Mouse (Mus musculus) spleen, adult 2 months (tissue): Measurements from ENCODE around the gene Cpne2. TPM values are rescaled to one million over a fixed set of nuclear protein-coding genes. Genes with fewer than 3 reads are reported as not detected.

Source experiments
- DNase-seq, 2 experiments: peaks; one replicate each; pipeline versions ENCODE4 v3.0.0 to v3.0.0-alpha.2; 2012 to 2021; ENCODE audit warnings: low spot score in 2 of 2, low read depth in 1 of 2
- H3K27ac ChIP-seq: fragments of 200-500 bp; 2 replicates; pipeline ENCODE4 v1.5.1; 2012; ENCODE audit warnings: low read length, inconsistent platforms; ENCODE audit not compliant: insufficient read depth
- H3K27me3 ChIP-seq: fragments of 200-500 bp; 2 replicates; pipeline ENCODE4 v1.6.1; 2012; ENCODE audit warnings: mild to moderate bottlenecking, moderate library complexity, low read length, inconsistent platforms; ENCODE audit not compliant: control insufficient read depth, insufficient read depth
- H3K36me3 ChIP-seq: fragments of 200-500 bp; 2 replicates; pipeline ENCODE4 v1.6.1; 2012; ENCODE audit warnings: mild to moderate bottlenecking, low read length, inconsistent platforms; ENCODE audit not compliant: control insufficient read depth, insufficient read depth
- H3K4me1 ChIP-seq: fragments of 200-500 bp; 2 replicates; pipeline ENCODE4 v1.6.1; 2011; ENCODE audit warnings: inconsistent platforms; ENCODE audit not compliant: control insufficient read depth, insufficient read depth, insufficient read length
- H3K4me3 ChIP-seq: fragments of 200-500 bp; 2 replicates; pipeline ENCODE4 v1.5.1; 2011; ENCODE audit warnings: mild to moderate bottlenecking, inconsistent platforms; ENCODE audit not compliant: insufficient read depth, insufficient read length; ENCODE audit errors: extremely low read depth
- CTCF ChIP-seq: fragments of 200-500 bp; IDR thresholded peaks from 2 replicates; pipeline ENCODE4 v1.5.1; 2011; ENCODE audit warnings: mild to moderate bottlenecking, inconsistent platforms; ENCODE audit not compliant: insufficient read depth, insufficient read length, insufficient replicate concordance; ENCODE audit errors: extremely low read depth
- POLR2A ChIP-seq: fragments of 200-500 bp; IDR thresholded peaks from 2 replicates; pipeline ENCODE4 v1.6.1; 2011; ENCODE audit warnings: low read depth, low read length, inconsistent platforms
- WGBS: fragments of 180-500 bp; shearing (Covaris S2); methylation state at CpG from one replicate; pipeline ENCODE4 v1.1.7; 2018; 5-methylcytosine and 5-hydroxymethylcytosine counted together
- polyA plus RNA-seq: library from polyadenylated mRNA; depleted of rRNA; stranded (reverse); fragments of >200 nt; gene quantifications from 2 replicates; pipeline ENCODE4 v1.2.3, GENCODE M21; 2012; rRNA removed

Cpne2 gene
- polyA plus RNA-seq, 1 experiment: 29.7 TPM

- Histone ChIP-seq H3K4me3 (peak overlapping the region; percentile 85), H3K4me1 (no peaks in the 10 kb centered on the region; the same call in 1 of the 2 replicates), H3K36me3 (no peaks in the 10 kb centered on the region), H3K27ac (peak overlapping the region; percentile 83), H3K27me3 (no peaks in the 10 kb centered on the region)
- DNase-seq: peak in 1 of 2 experiments; percentile 17
- TF ChIP-seq POLR2A (no peak), CTCF (no peak)
- under 1% methylated on average over 51 of the region's 51 CpGs for WGBS
Observed at GRCm38 (mm10) chr8:94601034-94601606, 68.3 kb downstream of the Cpne2 start.

GRCm38 (mm10) chr8:94601607-94602385 lies 69.0 kb downstream of the Cpne2 start, which contains the start of the genes Rspry1 and Fam192a:
Gene Rspry1, plus strand, starts transcription at chr8:94601937.
Gene Fam192a, minus strand, starts transcription at chr8:94601997.
- no peaks in the 10 kb centered on the region; the same call in 1 of the 2 replicates for H3K4me1 ChIP-seq
- H3K27ac ChIP-seq: peak within 1 kb of the TSS; percentile 88
- WGBS: under 1% methylated on average over 55 of the region's 55 CpGs

GRCm38 (mm10) chr8:94602471-94603131 lies 69.8 kb downstream of the Cpne2 start:
- peak in 1 of 2 experiments; percentile 8 for DNase-seq
- Histone ChIP-seq H3K36me3 (0 out of 2 replicates have a peak, but pooled peaks cover 1% of the 10 kb centered on the region), H3K4me1 (no peaks in the 10 kb centered on the region; the same call in 1 of the 2 replicates), H3K27ac (peak overlapping the region; percentile 88; the same call in 1 of the 2 replicates), H3K4me3 (peak overlapping the region; percentile 99), H3K27me3 (no peaks in the 10 kb centered on the region)
- TF ChIP-seq CTCF (no peak), POLR2A (no peak)
- WGBS: 2% methylated on average over 31 of the region's 31 CpGs

More at GRCm38 (mm10) chr8:94601607-94602385, 69.0 kb downstream of the Cpne2 start, which contains the start of the genes Rspry1 and Fam192a:
- peak within 1 kb of the TSS; percentile 99 for H3K4me3 ChIP-seq
- no peaks in the 10 kb centered on the region for H3K27me3 ChIP-seq
- TF ChIP-seq CTCF: no peak
- peak; percentile 75 for TF ChIP-seq POLR2A
- peak; percentile 100 for DNase-seq
- no peaks in the 10 kb centered on the region for H3K36me3 ChIP-seq

- TF ChIP-seq CTCF (no peak), POLR2A (no peak)
- H3K27me3 ChIP-seq: no peaks in the 10 kb centered on the region
- no peak for DNase-seq
- H3K4me3 ChIP-seq: no peak overlapping the region
- H3K36me3 ChIP-seq: 0 out of 2 replicates have a peak, but pooled peaks cover 1% of the 10 kb centered on the region
- H3K27ac ChIP-seq: no peak overlapping the region
- no peaks in the 10 kb centered on the region; the same call in 1 of the 2 replicates for H3K4me1 ChIP-seq
- 83% methylated on average over 2 of the region's 2 CpGs for WGBS
Observed at GRCm38 (mm10) chr8:94604030-94604429, 71.2 kb downstream of the Cpne2 start.

GRCm38 (mm10) chr8:94607064-94607463 lies 74.3 kb downstream of the Cpne2 start:
- no peak for TF ChIP-seq POLR2A
- no peak for TF ChIP-seq CTCF
- Histone ChIP-seq H3K36me3 (0 out of 2 replicates have a peak, but pooled peaks cover 1% of the 10 kb centered on the region), H3K4me3 (no peak overlapping the region), H3K4me1 (no peaks in the 10 kb centered on the region), H3K27me3 (no peaks in the 10 kb centered on the region), H3K27ac (no peak overlapping the region)
- DNase-seq: no peak
- 91% methylated on average over 5 of the region's 5 CpGs for WGBS

Other genes with a start within 250 kb of the Cpne2 start
- gene Slc12a3, start 203.8 kb upstream of the Cpne2 start, polyA plus RNA-seq: 1.2 TPM in 2 replicates
- gene Herpud1, start 146.6 kb upstream of the Cpne2 start, polyA plus RNA-seq: 198 and 350 TPM in 2 replicates
- gene Nlrc5, start 98.6 kb upstream of the Cpne2 start, polyA plus RNA-seq: 47.3 and 58.1 TPM in 2 replicates
- gene Rspry1, start 68.9 kb downstream of the Cpne2 start, polyA plus RNA-seq: 5.0 and 5.1 TPM in 2 replicates
- 15.2 and 17.2 TPM in 2 replicates for gene Fam192a, start 69.0 kb downstream of the Cpne2 start, polyA plus RNA-seq
- gene Arl2bp, start 133.6 kb downstream of the Cpne2 start, polyA plus RNA-seq: 50.2 and 58.3 TPM in 2 replicates
- 0.21 and 0.31 TPM in 2 replicates for gene Pllp, start 163.3 kb downstream of the Cpne2 start, polyA plus RNA-seq
- gene Ccl22, start 212.6 kb downstream of the Cpne2 start, polyA plus RNA-seq: 5.8 and 7.9 TPM in 2 replicates
- gene Cx3cl1, start 239.0 kb downstream of the Cpne2 start, polyA plus RNA-seq: 3.0 and 3.1 TPM in 2 replicates